Mouse (Mus musculus): ENCODE measurements around the gene Arih1.

Gene Arih1

GRCm38 (mm10) chr9:59486549-59487065, at the start of gene Arih1:
Gene Arih1, minus strand, starts transcription at chr9:59486618.
- DNase-seq (ENCODE audit: extremely low spot score, low spot score): peak; percentile 100

- DNase-seq (ENCODE audit: extremely low spot score, low spot score): no peak
Measured at GRCm38 (mm10) chr9:59533889-59534288, 47.5 kb upstream of the Arih1 start.

GRCm38 (mm10) chr9:59533422-59533821, 47.0 kb upstream of the Arih1 start:
- no peak for DNase-seq (ENCODE audit: extremely low spot score, low spot score)

- no peak for DNase-seq (ENCODE audit: extremely low spot score, low spot score)
Measured at GRCm38 (mm10) chr9:59531645-59532044, 45.2 kb upstream of the Arih1 start.

GRCm38 (mm10) chr9:59528274-59528673, 41.9 kb upstream of the Arih1 start:
- DNase-seq (ENCODE audit: extremely low spot score, low spot score): no peak

GRCm38 (mm10) chr9:59527580-59527979, 41.2 kb upstream of the Arih1 start:
- no peak for DNase-seq (ENCODE audit: extremely low spot score, low spot score)

- no peak for DNase-seq (ENCODE audit: extremely low spot score, low spot score)
Measured at GRCm38 (mm10) chr9:59526727-59527126, 40.3 kb upstream of the Arih1 start.

GRCm38 (mm10) chr9:59522906-59523305, 36.5 kb upstream of the Arih1 start:
- no peak for DNase-seq (ENCODE audit: extremely low spot score, low spot score)

- no peak for DNase-seq (ENCODE audit: extremely low spot score, low spot score)
Measured at GRCm38 (mm10) chr9:59519396-59519795, 33.0 kb upstream of the Arih1 start.

GRCm38 (mm10) chr9:59518976-59519375, 32.6 kb upstream of the Arih1 start:
- no peak for DNase-seq (ENCODE audit: extremely low spot score, low spot score)

- no peak for DNase-seq (ENCODE audit: extremely low spot score, low spot score)
Measured at GRCm38 (mm10) chr9:59517127-59517526, 30.7 kb upstream of the Arih1 start.

- DNase-seq (ENCODE audit: extremely low spot score, low spot score): no peak
Measured at GRCm38 (mm10) chr9:59515069-59515468, 28.7 kb upstream of the Arih1 start.

- no peak for DNase-seq (ENCODE audit: extremely low spot score, low spot score)
Measured at GRCm38 (mm10) chr9:59512381-59512780, 26.0 kb upstream of the Arih1 start.

GRCm38 (mm10) chr9:59508146-59508545, 21.7 kb upstream of the Arih1 start:
- DNase-seq (ENCODE audit: extremely low spot score, low spot score): no peak

GRCm38 (mm10) chr9:59487331-59487730, 913 bp upstream of the Arih1 start:
- DNase-seq (ENCODE audit: extremely low spot score, low spot score): no peak

- DNase-seq (ENCODE audit: extremely low spot score, low spot score): no peak
Measured at GRCm38 (mm10) chr9:59486076-59486518, 321 bp downstream of the Arih1 start.

GRCm38 (mm10) chr9:59485511-59486075, 825 bp downstream of the Arih1 start:
- peak; percentile 75 for DNase-seq (ENCODE audit: extremely low spot score, low spot score)

GRCm38 (mm10) chr9:59484760-59485159, 1.7 kb downstream of the Arih1 start:
- DNase-seq (ENCODE audit: extremely low spot score, low spot score): no peak

- DNase-seq (ENCODE audit: extremely low spot score, low spot score): peak; percentile 17
Measured at GRCm38 (mm10) chr9:59482419-59482818, 4.0 kb downstream of the Arih1 start.

GRCm38 (mm10) chr9:59476617-59477016, 9.8 kb downstream of the Arih1 start:
- DNase-seq (ENCODE audit: extremely low spot score, low spot score): no peak

- no peak for DNase-seq (ENCODE audit: extremely low spot score, low spot score)
Measured at GRCm38 (mm10) chr9:59474838-59475237, 11.6 kb downstream of the Arih1 start.

GRCm38 (mm10) chr9:59473171-59473570, 13.2 kb downstream of the Arih1 start:
- DNase-seq (ENCODE audit: extremely low spot score, low spot score): no peak

GRCm38 (mm10) chr9:59469446-59469845, 17.0 kb downstream of the Arih1 start:
- no peak for DNase-seq (ENCODE audit: extremely low spot score, low spot score)

Data from neural tube, embryonic 10.5 days (tissue).